Mouse (Mus musculus): ENCODE data around the gene Grm8.

DNA sequence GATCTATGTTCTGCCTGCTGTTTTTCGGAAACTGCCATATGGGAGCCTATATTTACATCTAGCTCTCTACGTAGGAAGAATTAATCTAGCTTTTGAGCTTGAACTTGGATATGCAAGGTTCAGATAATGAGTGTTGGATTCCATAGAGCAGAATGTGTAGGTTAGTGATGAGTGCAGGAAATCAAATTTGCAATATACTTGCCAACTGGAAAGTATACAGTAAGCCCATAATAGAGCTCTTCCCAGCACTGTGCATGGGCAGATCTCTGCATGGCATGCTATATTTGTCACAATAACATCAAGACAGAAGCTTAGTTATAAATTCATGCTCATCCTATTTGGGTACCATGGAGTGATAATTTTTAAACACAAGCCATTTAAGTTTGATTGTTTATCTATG is 763.9 kb downstream of the Grm8 start:
- no peak for TF ChIP-seq POLR2A (IDR thresholded peaks at IDR 0.05; ENCODE audit: borderline replicate concordance, extremely low read depth, insufficient read depth, insufficient read length, poor library complexity, severe bottlenecking)
- TF ChIP-seq CTCF (IDR thresholded peaks at IDR 0.05; ENCODE audit: borderline replicate concordance, extremely low read depth, insufficient read depth, insufficient read length), result no peak
